Mouse (Mus musculus) liver, embryonic 14.5 days (tissue): Measurements from ENCODE around the gene Gm17657. TPM values are rescaled to one million over a fixed set of nuclear protein-coding genes. Genes with fewer than 3 reads are reported as not detected.

Source experiments
- ATAC-seq: fragments of 200-750 bp; cut with Nextera tagmentation; 2 replicates; pipeline ENCODE4 v1.8.0; 2017; ENCODE audit warnings: moderate number of reproducible peaks, mild to moderate bottlenecking, moderate library complexity; ENCODE audit not compliant: insufficient read depth
- DNase-seq, 3 experiments: peaks; one replicate each; pipeline ENCODE4 v3.0.0-alpha.2; 2012 to 2013; ENCODE audit warnings: low read depth in 3 of 3, low spot score in 3 of 3
- H3K27ac ChIP-seq: fragments of 300-500 bp; sonication (generic); 2 replicates; pipeline ENCODE4 v1.5.1; 2014; ENCODE audit warnings: moderate library complexity, mild to moderate bottlenecking, control low read depth, inconsistent platforms
- H3K27me3 ChIP-seq: fragments of 300-500 bp; sonication (generic); 2 replicates; pipeline ENCODE4 v1.6.1; 2014; ENCODE audit warnings: mild to moderate bottlenecking, low read length, moderate library complexity; ENCODE audit not compliant: control insufficient read depth, insufficient read depth
- H3K36me3 ChIP-seq: fragments of 300-500 bp; sonication (generic); replicated peaks from 2 replicates; pipeline ENCODE4 v1.6.1; 2014; ENCODE audit warnings: low read depth; ENCODE audit not compliant: control insufficient read depth, insufficient read depth
- H3K4me1 ChIP-seq, 2 experiments: fragments of 200-500 bp in 1 of 2; fragments of 300-500 bp in 1 of 2; sonication (generic) in 1 of 2; replicated peaks; 2 replicates each; pipeline ENCODE4 v1.6.1; 2012 to 2014; ENCODE audit warnings: antibody characterized with exemption in 1 of 2, inconsistent platforms in 1 of 2, low read length in 1 of 2; ENCODE audit not compliant: control insufficient read depth in 2 of 2, insufficient read depth in 2 of 2
- H3K4me2 ChIP-seq: fragments of 300-500 bp; sonication (generic); 2 replicates; pipeline ENCODE4 v1.6.1; 2014; ENCODE audit warnings: low read depth, mild to moderate bottlenecking, control low read depth, moderate library complexity
- H3K4me3 ChIP-seq, 2 experiments: fragments of 200-500 bp in 1 of 2; fragments of 300-500 bp in 1 of 2; sonication (generic) in 1 of 2; 2 replicates each; pipeline ENCODE4 v1.5.1; 2012 to 2014; ENCODE audit warnings: low read depth in 2 of 2, low read length in 2 of 2, mild to moderate bottlenecking in 2 of 2, control low read depth in 1 of 2, inconsistent platforms in 1 of 2, moderate library complexity in 1 of 2; ENCODE audit not compliant: insufficient read depth in 1 of 2
- H3K9ac ChIP-seq: fragments of 300-500 bp; sonication (generic); replicated peaks from 2 replicates; pipeline ENCODE4 v1.6.1; 2014; ENCODE audit warnings: mild to moderate bottlenecking, control low read depth, moderate library complexity
- H3K9me3 ChIP-seq: fragments of 300-500 bp; sonication (generic); 2 replicates; pipeline ENCODE4 v1.6.1; 2016; ENCODE audit warnings: low read length, mixed read lengths; ENCODE audit not compliant: control insufficient read depth
- CTCF ChIP-seq: IDR thresholded peaks from 2 replicates; pipeline ENCODE4 v1.5.1; 2016; ENCODE audit warnings: antibody characterized with exemption, low read depth, control low read depth
- EP300 ChIP-seq: IDR thresholded peaks from 2 replicates; pipeline ENCODE4 v1.6.1; 2016; ENCODE audit warnings: antibody characterized with exemption, low read depth
- WGBS: fragments of 180-500 bp; shearing (Covaris S2); extraction: QIAGEN DNeasy Blood & Tissue Kit; methylation state at CpG from one replicate; pipeline ENCODE4 v1.1.7; 2014; ENCODE audit not compliant: insufficient replicate concordance; 5-methylcytosine and 5-hydroxymethylcytosine counted together
- polyA plus RNA-seq, 2 experiments: library from polyadenylated mRNA; depleted of rRNA in 1 of 2; stranded (reverse) in 1 of 2; unstranded in 1 of 2; fragments of >200 nt; fragmentation: Nextera tagmentation in 1 of 2; extraction: Ambion mirVana in 1 of 2; gene quantifications; 2 replicates each; pipeline versions ENCODE4 v1.2.1 to v1.2.3; 2012 to 2014

Gene Gm17657
- polyA plus RNA-seq, 2 experiments: not detected

DNA sequence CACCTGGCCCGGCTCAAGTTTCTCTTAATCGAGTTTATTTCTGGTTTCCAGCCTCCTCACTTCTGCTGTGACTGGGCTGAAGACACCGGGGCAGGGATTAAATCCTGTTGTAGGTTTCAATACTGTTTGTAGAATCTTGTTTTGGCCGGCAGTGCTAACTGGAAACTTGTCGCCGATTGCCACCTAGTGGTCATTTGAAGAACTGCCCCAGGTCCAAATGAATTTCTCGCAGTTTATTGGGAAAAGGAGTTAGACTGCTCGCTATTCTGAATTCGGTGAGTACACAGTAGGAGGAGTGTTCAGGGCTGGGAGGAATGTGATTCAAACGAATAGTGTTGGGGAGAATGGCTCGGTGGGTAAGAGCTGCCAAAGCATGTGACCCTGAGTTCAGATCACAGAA is 35.0 kb downstream of the Gm17657 start:
- WGBS: 2% methylated on average over 11 of the region's 11 CpGs
- Histone ChIP-seq H3K36me3 (no peaks in the 10 kb centered on the region), H3K27ac (no peak overlapping the region), H3K27me3 (no peaks in the 10 kb centered on the region), H3K9ac (no peak overlapping the region), H3K4me3 (no peak overlapping the region), H3K4me1 (peaks cover 22 to 37% of the 10 kb centered on the region in 2 experiments), H3K4me2 (no peak overlapping the region), H3K9me3 (no peaks in the 10 kb centered on the region)
- TF ChIP-seq EP300: no peak
- peak; percentile 94 for TF ChIP-seq CTCF
- DNase-seq (peak in 1 of 3 experiments; percentile 60), ATAC-seq (no peak)

DNA sequence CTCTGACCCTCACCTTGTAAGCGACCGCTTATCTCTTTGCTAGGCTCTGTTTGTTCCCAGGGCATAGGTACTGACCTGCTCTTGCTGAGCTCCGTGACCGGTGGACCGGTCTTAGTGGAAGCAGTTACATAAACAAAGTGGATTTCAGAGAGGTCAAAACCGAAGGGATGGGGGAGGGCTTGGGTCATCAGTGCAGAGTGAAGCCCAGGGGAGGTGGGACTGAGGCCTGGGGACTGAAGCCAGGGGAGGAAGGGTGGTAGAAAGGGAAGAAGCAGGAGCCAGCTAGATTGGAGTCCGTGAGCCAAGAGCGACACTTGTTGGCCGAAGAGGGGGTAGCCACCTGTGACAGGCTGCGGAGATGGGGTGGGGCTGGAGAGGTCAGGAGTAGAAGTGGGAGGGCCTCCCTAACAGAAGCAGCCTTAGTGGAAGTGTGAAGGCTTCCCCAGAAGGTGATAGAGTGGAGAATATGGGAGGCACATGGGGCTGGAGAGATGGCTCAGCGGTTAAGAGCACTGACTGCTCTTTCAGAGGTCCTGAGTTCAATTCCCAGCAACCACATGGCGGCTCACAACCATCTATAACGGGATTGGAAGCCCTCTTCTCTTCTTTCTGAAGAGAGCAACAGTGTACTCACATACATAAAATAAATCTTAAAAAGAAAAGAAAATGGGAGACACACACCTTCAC is 36.3 kb downstream of the Gm17657 start:
- Histone ChIP-seq H3K9me3 (no peaks in the 10 kb centered on the region), H3K36me3 (no peaks in the 10 kb centered on the region), H3K27ac (peak overlapping the region; percentile 57), H3K4me2 (peak overlapping the region; percentile 23), H3K4me3 (no peak overlapping the region), H3K27me3 (no peaks in the 10 kb centered on the region), H3K9ac (peak overlapping the region; percentile 41; the same call in 1 of the 2 replicates), H3K4me1 (peaks cover 32 to 49% of the 10 kb centered on the region in 2 experiments)
- peak in 1 of 3 experiments; percentile 88 for DNase-seq
- TF ChIP-seq EP300 (peak; percentile 57), CTCF (peak; percentile 98)
- 27% methylated on average over 13 of the region's 13 CpGs for WGBS
- peak; percentile 80 for ATAC-seq

DNA sequence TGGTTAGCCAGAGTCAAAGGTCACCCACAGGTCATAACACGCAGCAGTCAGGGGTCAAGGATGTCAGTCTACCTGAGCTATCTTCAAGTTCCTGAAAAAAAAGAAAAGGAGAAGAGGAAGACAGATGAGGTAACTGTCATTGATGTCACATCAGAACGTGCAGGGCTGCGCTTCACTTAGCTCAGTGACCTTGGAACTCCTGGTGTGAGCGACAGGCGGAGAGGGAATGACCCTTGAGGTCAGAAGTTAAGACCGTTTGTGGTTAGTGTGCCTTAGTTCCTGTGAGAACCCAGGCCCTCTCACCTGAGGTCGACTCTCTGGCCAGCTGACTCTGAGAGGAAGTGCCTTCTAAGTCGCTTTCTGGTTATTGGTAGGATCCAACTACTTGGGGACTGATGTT is 38.7 kb downstream of the Gm17657 start:
- H3K4me3 ChIP-seq: no peak overlapping the region
- no peaks in the 10 kb centered on the region for H3K36me3 ChIP-seq
- ATAC-seq (no peak), DNase-seq (no peak)
- H3K27me3 ChIP-seq: no peaks in the 10 kb centered on the region
- TF ChIP-seq CTCF (no peak), EP300 (no peak)
- peaks cover 32 to 55% of the 10 kb centered on the region in 2 experiments for H3K4me1 ChIP-seq
- no peak overlapping the region for H3K4me2 ChIP-seq
- 46% methylated on average over 8 of the region's 8 CpGs for WGBS
- H3K9ac ChIP-seq: peak overlapping the region; percentile 47
- H3K27ac ChIP-seq: peak overlapping the region; percentile 86
- no peaks in the 10 kb centered on the region for H3K9me3 ChIP-seq

DNA sequence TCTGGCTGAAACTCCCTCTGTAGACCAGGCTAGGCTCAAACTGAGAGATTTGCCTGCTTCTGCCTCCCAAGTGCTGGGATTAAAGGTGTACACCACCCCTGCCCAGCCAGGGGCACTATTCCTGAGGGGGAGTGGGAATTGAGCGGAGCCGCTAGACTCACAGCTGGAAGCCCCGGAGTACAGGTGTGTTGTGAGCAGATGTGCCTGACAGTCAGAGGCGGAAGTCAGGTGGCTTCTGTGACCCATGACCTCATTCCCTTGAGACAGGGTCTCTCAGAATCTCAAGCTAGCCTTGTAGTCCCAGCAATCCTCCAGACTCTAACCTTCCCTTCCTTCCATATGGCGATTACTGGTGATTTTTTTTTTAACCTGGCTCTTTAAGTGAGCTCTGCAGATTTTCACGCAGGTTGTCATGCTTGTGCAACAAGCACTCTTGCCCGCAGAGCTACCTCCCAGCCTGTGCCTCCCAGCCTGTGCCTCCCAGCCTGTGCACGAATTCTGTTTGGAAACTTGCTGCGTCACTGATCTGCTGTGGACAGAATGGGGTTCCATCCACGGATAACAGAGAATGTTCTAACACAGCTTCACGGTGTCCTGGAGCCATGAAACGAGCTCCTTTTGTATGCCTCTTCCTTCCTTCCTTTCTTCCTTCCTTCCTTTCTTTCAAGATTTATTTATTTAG is 40.4 kb downstream of the Gm17657 start:
- 43% methylated on average over 12 of the region's 12 CpGs for WGBS
- no peak for DNase-seq
- Histone ChIP-seq H3K4me2 (peak overlapping the region; percentile 37), H3K9ac (peak overlapping the region; percentile 55), H3K9me3 (no peaks in the 10 kb centered on the region), H3K27me3 (no peaks in the 10 kb centered on the region), H3K4me3 (no peak overlapping the region), H3K36me3 (no peaks in the 10 kb centered on the region), H3K4me1 (peaks cover 32 to 59% of the 10 kb centered on the region in 2 experiments), H3K27ac (peak overlapping the region; percentile 86)
- peak; percentile 76 for ATAC-seq
- no peak for TF ChIP-seq CTCF
- peak; percentile 70 for TF ChIP-seq EP300

DNA sequence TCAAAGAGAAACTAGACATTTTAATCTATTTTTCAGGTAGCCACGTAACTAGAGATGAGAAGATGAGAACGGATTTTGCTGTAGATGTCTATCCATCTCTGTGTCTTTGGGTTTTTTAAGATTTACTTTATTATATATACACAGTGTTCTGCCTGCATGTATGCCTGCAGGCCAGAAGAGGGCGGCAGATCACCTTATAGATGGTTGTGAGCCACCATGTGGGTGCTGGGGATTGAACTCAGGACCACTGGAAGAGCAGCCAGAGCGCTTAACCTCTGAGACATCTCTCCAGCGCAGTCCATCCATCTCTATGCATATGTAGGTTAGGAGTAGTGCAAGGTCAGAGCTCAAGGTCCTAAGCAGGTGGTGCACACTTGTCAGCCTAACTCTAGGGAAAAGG is 45.7 kb downstream of the Gm17657 start:
- 82% methylated on average over 5 of the region's 5 CpGs for WGBS
- TF ChIP-seq EP300 (no peak), CTCF (peak; percentile 70)
- ATAC-seq (no peak), DNase-seq (no peak)
- no peak overlapping the region for H3K4me3 ChIP-seq
- H3K9me3 ChIP-seq: no peaks in the 10 kb centered on the region; the same call in 1 of the 2 replicates
- H3K27ac ChIP-seq: peak overlapping the region; percentile 95
- no peaks in the 10 kb centered on the region for H3K36me3 ChIP-seq
- H3K4me1 ChIP-seq: peaks cover 53 to 65% of the 10 kb centered on the region in 2 experiments
- peak overlapping the region; percentile 68 for H3K4me2 ChIP-seq
- no peaks in the 10 kb centered on the region for H3K27me3 ChIP-seq
- H3K9ac ChIP-seq: no peak overlapping the region
